Mouse (Mus musculus) liver, embryonic 14.5 days (tissue): Measurements from ENCODE around the gene Wapl. TPM values are rescaled to one million over a fixed set of nuclear protein-coding genes. Genes with fewer than 3 reads are reported as not detected.

Experiments
- ATAC-seq: fragments of 200-750 bp; cut with Nextera tagmentation; 2 replicates; pipeline ENCODE4 v1.8.0; 2017; ENCODE audit warnings: moderate number of reproducible peaks, mild to moderate bottlenecking, moderate library complexity; ENCODE audit not compliant: insufficient read depth
- DNase-seq, 3 experiments: peaks; one replicate each; pipeline ENCODE4 v3.0.0-alpha.2; 2012 to 2013; ENCODE audit warnings: low read depth in 3 of 3, low spot score in 3 of 3
- H3K27ac ChIP-seq: fragments of 300-500 bp; sonication (generic); 2 replicates; pipeline ENCODE4 v1.5.1; 2014; ENCODE audit warnings: moderate library complexity, mild to moderate bottlenecking, control low read depth, inconsistent platforms
- H3K27me3 ChIP-seq: fragments of 300-500 bp; sonication (generic); 2 replicates; pipeline ENCODE4 v1.6.1; 2014; ENCODE audit warnings: mild to moderate bottlenecking, low read length, moderate library complexity; ENCODE audit not compliant: control insufficient read depth, insufficient read depth
- H3K36me3 ChIP-seq: fragments of 300-500 bp; sonication (generic); replicated peaks from 2 replicates; pipeline ENCODE4 v1.6.1; 2014; ENCODE audit warnings: low read depth; ENCODE audit not compliant: control insufficient read depth, insufficient read depth
- H3K4me1 ChIP-seq, 2 experiments: fragments of 200-500 bp in 1 of 2; fragments of 300-500 bp in 1 of 2; sonication (generic) in 1 of 2; replicated peaks; 2 replicates each; pipeline ENCODE4 v1.6.1; 2012 to 2014; ENCODE audit warnings: antibody characterized with exemption in 1 of 2, inconsistent platforms in 1 of 2, low read length in 1 of 2; ENCODE audit not compliant: control insufficient read depth in 2 of 2, insufficient read depth in 2 of 2
- H3K4me2 ChIP-seq: fragments of 300-500 bp; sonication (generic); 2 replicates; pipeline ENCODE4 v1.6.1; 2014; ENCODE audit warnings: low read depth, mild to moderate bottlenecking, control low read depth, moderate library complexity
- H3K4me3 ChIP-seq, 2 experiments: fragments of 200-500 bp in 1 of 2; fragments of 300-500 bp in 1 of 2; sonication (generic) in 1 of 2; 2 replicates each; pipeline ENCODE4 v1.5.1; 2012 to 2014; ENCODE audit warnings: low read depth in 2 of 2, low read length in 2 of 2, mild to moderate bottlenecking in 2 of 2, control low read depth in 1 of 2, inconsistent platforms in 1 of 2, moderate library complexity in 1 of 2; ENCODE audit not compliant: insufficient read depth in 1 of 2
- H3K9ac ChIP-seq: fragments of 300-500 bp; sonication (generic); replicated peaks from 2 replicates; pipeline ENCODE4 v1.6.1; 2014; ENCODE audit warnings: mild to moderate bottlenecking, control low read depth, moderate library complexity
- H3K9me3 ChIP-seq: fragments of 300-500 bp; sonication (generic); 2 replicates; pipeline ENCODE4 v1.6.1; 2016; ENCODE audit warnings: low read length, mixed read lengths; ENCODE audit not compliant: control insufficient read depth
- CTCF ChIP-seq: IDR thresholded peaks from 2 replicates; pipeline ENCODE4 v1.5.1; 2016; ENCODE audit warnings: antibody characterized with exemption, low read depth, control low read depth
- EP300 ChIP-seq: IDR thresholded peaks from 2 replicates; pipeline ENCODE4 v1.6.1; 2016; ENCODE audit warnings: antibody characterized with exemption, low read depth
- WGBS: fragments of 180-500 bp; shearing (Covaris S2); extraction: QIAGEN DNeasy Blood & Tissue Kit; methylation state at CpG from one replicate; pipeline ENCODE4 v1.1.7; 2014; ENCODE audit not compliant: insufficient replicate concordance; 5-methylcytosine and 5-hydroxymethylcytosine counted together
- polyA plus RNA-seq, 2 experiments: library from polyadenylated mRNA; depleted of rRNA in 1 of 2; stranded (reverse) in 1 of 2; unstranded in 1 of 2; fragments of >200 nt; fragmentation: Nextera tagmentation in 1 of 2; extraction: Ambion mirVana in 1 of 2; gene quantifications; 2 replicates each; pipeline versions ENCODE4 v1.2.1 to v1.2.3; 2012 to 2014

The Wapl gene
- polyA plus RNA-seq, 2 experiments = 25.0 to 25.2 TPM

- Histone ChIP-seq H3K9me3 (no peaks in the 10 kb centered on the region), H3K36me3 (no peaks in the 10 kb centered on the region), H3K4me1 (peaks cover 0 to 3% of the 10 kb centered on the region in 2 experiments; a peak in 1 of 4 replicates), H3K9ac (no peak overlapping the region), H3K27me3 (no peaks in the 10 kb centered on the region), H3K27ac (no peak overlapping the region), H3K4me2 (no peak overlapping the region), H3K4me3 (no peak overlapping the region)
- DNase-seq (no peak), ATAC-seq (peak; percentile 31; the same call in 1 of the 2 replicates)
- 45% methylated on average over 2 of the region's 2 CpGs for WGBS
- TF ChIP-seq EP300 = no peak
- TF ChIP-seq CTCF = no peak
Observed at GRCm38 (mm10) chr14:34759938-34760337, 86.2 kb downstream of the Wapl start.

- H3K9me3 ChIP-seq = no peaks in the 10 kb centered on the region
- H3K36me3 ChIP-seq = no peaks in the 10 kb centered on the region
- H3K4me3 ChIP-seq = no peak overlapping the region
- WGBS = 71% methylated on average over 9 of the region's 9 CpGs
- no peak for DNase-seq
- no peak for ATAC-seq
- H3K4me1 ChIP-seq = peaks cover 0 to 3% of the 10 kb centered on the region in 2 experiments; a peak in 1 of 4 replicates
- TF ChIP-seq CTCF = no peak
- no peak for TF ChIP-seq EP300
- H3K9ac ChIP-seq = no peak overlapping the region
- no peaks in the 10 kb centered on the region for H3K27me3 ChIP-seq
- H3K27ac ChIP-seq = no peak overlapping the region
- no peak overlapping the region for H3K4me2 ChIP-seq
Observed at GRCm38 (mm10) chr14:34761082-34761959, 87.6 kb downstream of the Wapl start.

GRCm38 (mm10) chr14:34762682-34763081 lies 89.0 kb downstream of the Wapl start:
- no peak for ATAC-seq
- TF ChIP-seq CTCF (no peak), EP300 (no peak)

GRCm38 (mm10) chr14:34763771-34764539 lies 90.2 kb downstream of the Wapl start:
- ATAC-seq (no peak), DNase-seq (no peak)
- Histone ChIP-seq H3K4me2 (no peak overlapping the region), H3K4me1 (peaks cover 0 to 5% of the 10 kb centered on the region in 2 experiments; a peak in 1 of 4 replicates), H3K4me3 (no peak overlapping the region), H3K9ac (no peak overlapping the region), H3K36me3 (no peaks in the 10 kb centered on the region), H3K27ac (no peak overlapping the region), H3K9me3 (no peaks in the 10 kb centered on the region), H3K27me3 (no peaks in the 10 kb centered on the region)
- no peak for TF ChIP-seq EP300
- no peak for TF ChIP-seq CTCF
- WGBS = 55% methylated on average over 10 of the region's 10 CpGs

More at GRCm38 (mm10) chr14:34762682-34763081, 89.0 kb downstream of the Wapl start:
- Histone ChIP-seq H3K27ac (no peak overlapping the region), H3K27me3 (no peaks in the 10 kb centered on the region), H3K4me1 (peaks cover 0 to 3% of the 10 kb centered on the region in 2 experiments; a peak in 1 of 4 replicates), H3K4me3 (no peak overlapping the region), H3K9me3 (no peaks in the 10 kb centered on the region), H3K4me2 (no peak overlapping the region), H3K36me3 (no peaks in the 10 kb centered on the region), H3K9ac (no peak overlapping the region)
- DNase-seq = no peak
- WGBS = 58% methylated on average over 10 of the region's 10 CpGs

- H3K9me3 ChIP-seq = no peaks in the 10 kb centered on the region
- ATAC-seq (no peak), DNase-seq (no peak)
- H3K4me2 ChIP-seq = no peak overlapping the region
- H3K4me3 ChIP-seq = no peak overlapping the region
- H3K4me1 ChIP-seq = 0 out of 4 replicates have a peak, but pooled peaks cover 0 to 2% of the 10 kb centered on the region in 2 experiments
- no peaks in the 10 kb centered on the region for H3K27me3 ChIP-seq
- no peak overlapping the region for H3K27ac ChIP-seq
- H3K9ac ChIP-seq = no peak overlapping the region
- WGBS = 69% methylated on average over 9 of the region's 9 CpGs
- no peaks in the 10 kb centered on the region for H3K36me3 ChIP-seq
- TF ChIP-seq EP300 (no peak), CTCF (no peak)
Observed at GRCm38 (mm10) chr14:34764908-34765307, 91.2 kb downstream of the Wapl start.
